Mouse (Mus musculus) myocyte (in vitro differentiated cells): ENCODE results near the gene Gas6. TPM values are rescaled to one million over a fixed set of nuclear protein-coding genes. Genes with fewer than 3 reads are reported as not detected.
A peak's percentile ranks its signal among the peaks of the same experiment; 100 is the strongest.

Experiments used
- H3K27me3 ChIP-seq: one replicate; pipeline ENCODE4 v1.6.1; 2011; ENCODE audit not compliant: control insufficient read depth, insufficient read depth, insufficient read length
- H3K36me3 ChIP-seq: one replicate; pipeline ENCODE4 v1.6.1; 2011; ENCODE audit not compliant: control insufficient read depth, insufficient read depth
- H3K4me2 ChIP-seq: one replicate; pipeline ENCODE4 v1.6.1; 2011; ENCODE audit warnings: low read depth, control low read depth
- H3K4me3 ChIP-seq: one replicate; pipeline ENCODE4 v1.5.1; 2011; ENCODE audit warnings: mild to moderate bottlenecking, control low read depth, moderate library complexity
- H3K79me2 ChIP-seq: one replicate; pipeline ENCODE4 v1.6.1; 2011; ENCODE audit not compliant: control insufficient read depth, insufficient read depth
- H3ac ChIP-seq: one replicate; pipeline ENCODE4 v1.6.1; 2011; ENCODE audit not compliant: control insufficient read depth, insufficient read length
- CEBPB ChIP-seq: IDR thresholded peaks from 2 replicates; pipeline ENCODE4 v1.6.1; 2011; ENCODE audit warnings: mild to moderate bottlenecking, moderate library complexity; ENCODE audit not compliant: poor library complexity, insufficient read depth, severe bottlenecking
- E2F4 ChIP-seq: IDR thresholded peaks from one replicate; pipeline ENCODE4 v1.6.1; 2011; ENCODE audit warnings: mild to moderate bottlenecking, control low read depth, moderate library complexity; ENCODE audit not compliant: insufficient read depth
- MAX ChIP-seq: IDR thresholded peaks from one replicate; pipeline ENCODE4 v1.6.1; 2011; ENCODE audit warnings: low read depth, mild to moderate bottlenecking, control low read depth
- MYOD1 ChIP-seq, 3 experiments: IDR thresholded peaks; one replicate each; pipeline ENCODE4 v1.6.1; 2011; ENCODE audit warnings: control low read depth in 2 of 3, low read depth in 2 of 3, mild to moderate bottlenecking in 2 of 3, moderate library complexity in 1 of 3; ENCODE audit not compliant: insufficient read length in 2 of 3, control insufficient read depth in 1 of 3
- MYOG ChIP-seq, 3 experiments: IDR thresholded peaks; one replicate each; pipeline ENCODE4 v1.6.1; 2011; ENCODE audit warnings: control low read depth in 2 of 3, low read depth in 2 of 3, mild to moderate bottlenecking in 2 of 3; ENCODE audit not compliant: insufficient read length in 2 of 3, control insufficient read depth in 1 of 3, insufficient read depth in 1 of 3
- POLR2A ChIP-seq: IDR thresholded peaks from one replicate; pipeline ENCODE4 v1.6.1; 2011; ENCODE audit warnings: low read depth, mild to moderate bottlenecking, control low read depth, moderate library complexity; ENCODE audit not compliant: insufficient read length
- POLR2AphosphoS2 ChIP-seq: IDR thresholded peaks from one replicate; pipeline ENCODE4 v1.6.1; 2011; ENCODE audit warnings: low read depth, control low read depth; ENCODE audit not compliant: insufficient read length
- REST ChIP-seq: IDR thresholded peaks from one replicate; pipeline ENCODE4 v1.6.1; 2011; ENCODE audit warnings: mild to moderate bottlenecking, control low read depth, moderate library complexity; ENCODE audit not compliant: insufficient read depth, insufficient read length
- SRF ChIP-seq: IDR thresholded peaks from one replicate; pipeline ENCODE4 v1.6.1; 2011; ENCODE audit warnings: low read depth; ENCODE audit not compliant: control insufficient read depth, insufficient read length
- TCF12 ChIP-seq: IDR thresholded peaks from one replicate; pipeline ENCODE4 v1.6.1; 2011; ENCODE audit warnings: mild to moderate bottlenecking, control low read depth; ENCODE audit not compliant: poor library complexity, insufficient read depth, severe bottlenecking
- TCF3 ChIP-seq: IDR thresholded peaks from one replicate; pipeline ENCODE4 v1.6.1; 2011; ENCODE audit warnings: low read depth, control low read depth; ENCODE audit not compliant: insufficient read length
- USF1 ChIP-seq: IDR thresholded peaks from one replicate; pipeline ENCODE4 v1.6.1; 2011; ENCODE audit warnings: low read depth, mild to moderate bottlenecking, control low read depth, moderate library complexity
- polyA plus RNA-seq: library from polyadenylated mRNA; unstranded; fragments of >200 nt; fragmentation: generic; extraction: Trizol; gene quantifications from one replicate; pipeline ENCODE4 v1.2.1, GENCODE M21; 2012; ENCODE audit warnings: missing spikeins

The Gas6 gene
- polyA plus RNA-seq, 1 experiment, result 0.50 TPM

DNA sequence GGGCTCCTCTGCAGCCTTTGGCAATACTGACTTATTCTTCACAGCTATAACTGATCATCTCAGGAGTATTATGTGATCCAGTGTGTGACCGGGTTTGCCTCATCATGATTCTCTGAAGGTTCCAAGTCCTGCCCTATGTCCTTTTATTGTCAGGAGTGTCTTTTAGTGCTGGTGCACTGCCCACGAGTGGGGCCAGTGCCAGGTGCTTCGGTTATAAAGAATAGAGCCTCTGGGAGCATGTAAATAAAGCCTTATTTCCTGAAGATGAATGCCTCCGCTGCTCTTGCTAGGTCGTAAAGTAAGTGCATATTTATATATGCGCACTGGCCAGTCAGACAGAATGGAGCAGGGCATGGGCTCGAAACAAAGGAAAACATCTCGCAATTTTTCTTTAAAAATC is 38.8 kb upstream of the Gas6 start:
- TF ChIP-seq POLR2A (no peak), TCF12 (no peak), POLR2AphosphoS2 (no peak), USF1 (no peak), E2F4 (no peak)
- H3K36me3 ChIP-seq, result no peaks in the 10 kb centered on the region
- no peak overlapping the region for H3ac ChIP-seq
- no peaks in the 10 kb centered on the region for H3K79me2 ChIP-seq
- H3K4me3 ChIP-seq, result no peak overlapping the region
- H3K4me2 ChIP-seq, result no peak overlapping the region
- H3K27me3 ChIP-seq, result no peaks in the 10 kb centered on the region

DNA sequence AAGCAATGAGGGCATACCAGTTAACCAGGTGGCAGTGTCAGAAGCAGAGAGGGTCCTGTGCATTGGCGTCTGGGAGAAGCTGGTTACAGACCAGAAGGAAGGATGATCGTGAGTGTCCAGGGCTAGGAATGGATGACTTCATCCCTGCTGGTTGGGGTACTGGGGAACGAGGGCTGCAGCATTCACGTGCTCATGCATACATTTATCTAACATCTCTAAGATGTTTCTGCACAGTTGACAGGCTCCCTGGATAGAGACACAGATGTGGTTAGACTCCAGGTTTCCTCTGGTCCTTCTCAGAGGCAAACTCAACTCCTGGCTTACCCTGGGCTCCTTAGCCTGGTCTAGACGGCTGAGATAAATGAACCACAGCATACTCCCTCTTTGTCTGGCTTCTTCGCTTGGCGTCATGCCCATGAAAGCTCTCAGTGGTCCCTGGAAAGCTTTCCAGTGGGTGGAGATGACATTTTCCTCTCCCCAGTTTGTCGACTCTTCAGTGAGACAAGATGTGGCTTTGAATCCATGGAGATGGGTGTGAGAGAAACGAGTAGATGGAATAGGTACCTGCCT is 37.4 kb upstream of the Gas6 start:
- TF ChIP-seq MYOG (IDR thresholded peaks at IDR 0.05; ENCODE audit: control insufficient read depth in 1 of 3, insufficient read depth in 1 of 3, insufficient read length in 2 of 3, low read depth in 2 of 3), result no peak
- no peak for TF ChIP-seq SRF
- TF ChIP-seq MAX, result no peak
- no peak for TF ChIP-seq USF1
- no peak for TF ChIP-seq MYOD1 (IDR thresholded peaks at IDR 0.05; ENCODE audit: control insufficient read depth in 1 of 3, insufficient read length in 2 of 3, low read depth in 2 of 3)
- TF ChIP-seq REST, result no peak
- TF ChIP-seq POLR2A, result no peak
- no peak for TF ChIP-seq TCF12
- TF ChIP-seq POLR2AphosphoS2, result no peak
- no peak for TF ChIP-seq CEBPB
- no peak for TF ChIP-seq TCF3
- TF ChIP-seq E2F4, result no peak
- H3K4me2 ChIP-seq, result no peak overlapping the region
- no peak overlapping the region for H3ac ChIP-seq
- H3K36me3 ChIP-seq, result no peaks in the 10 kb centered on the region
- no peak overlapping the region for H3K4me3 ChIP-seq
- no peaks in the 10 kb centered on the region for H3K27me3 ChIP-seq
- no peaks in the 10 kb centered on the region for H3K79me2 ChIP-seq

GRCm38 (mm10) chr8:13530941-13531340 is 36.7 kb upstream of the Gas6 start:
- no peak for TF ChIP-seq TCF3
- peak; percentile 55 for TF ChIP-seq USF1
- Histone ChIP-seq H3K36me3 (no peaks in the 10 kb centered on the region), H3K4me3 (no peak overlapping the region), H3K27me3 (no peaks in the 10 kb centered on the region), H3ac (no peak overlapping the region), H3K4me2 (no peak overlapping the region), H3K79me2 (no peaks in the 10 kb centered on the region)

DNA sequence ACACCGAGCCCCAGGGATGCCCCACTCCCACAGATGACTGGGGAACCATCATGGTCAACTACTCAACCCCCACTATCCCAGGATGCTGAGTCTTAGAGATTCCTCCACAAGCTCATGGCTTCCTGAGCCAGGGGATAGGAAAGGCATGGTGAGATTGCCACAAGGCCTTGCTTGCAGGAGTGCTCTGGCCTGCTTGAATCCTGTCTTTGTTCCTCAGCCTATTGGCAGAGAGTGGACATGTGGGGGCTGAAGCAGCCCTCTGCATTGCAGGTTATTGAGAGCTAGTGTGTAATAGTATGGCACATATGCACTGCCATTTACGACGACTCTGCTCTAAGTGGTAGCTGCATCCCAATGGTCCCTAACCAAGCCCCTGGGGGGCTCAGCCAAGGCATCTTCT is 36.1 kb upstream of the Gas6 start:
- no peak overlapping the region for H3K4me3 ChIP-seq
- no peaks in the 10 kb centered on the region for H3K27me3 ChIP-seq
- H3K79me2 ChIP-seq, result no peaks in the 10 kb centered on the region
- TF ChIP-seq USF1 (no peak), MAX (no peak), POLR2A (no peak), TCF12 (no peak), MYOG (IDR thresholded peaks at IDR 0.05; ENCODE audit: control insufficient read depth in 1 of 3, insufficient read depth in 1 of 3, insufficient read length in 2 of 3, low read depth in 2 of 3) (no peak), POLR2AphosphoS2 (no peak), E2F4 (no peak), CEBPB (no peak), TCF3 (no peak), SRF (no peak), REST (no peak), MYOD1 (IDR thresholded peaks at IDR 0.05; ENCODE audit: control insufficient read depth in 1 of 3, insufficient read length in 2 of 3, low read depth in 2 of 3) (no peak)
- H3ac ChIP-seq, result no peak overlapping the region
- H3K4me2 ChIP-seq, result no peak overlapping the region
- H3K36me3 ChIP-seq, result no peaks in the 10 kb centered on the region

DNA sequence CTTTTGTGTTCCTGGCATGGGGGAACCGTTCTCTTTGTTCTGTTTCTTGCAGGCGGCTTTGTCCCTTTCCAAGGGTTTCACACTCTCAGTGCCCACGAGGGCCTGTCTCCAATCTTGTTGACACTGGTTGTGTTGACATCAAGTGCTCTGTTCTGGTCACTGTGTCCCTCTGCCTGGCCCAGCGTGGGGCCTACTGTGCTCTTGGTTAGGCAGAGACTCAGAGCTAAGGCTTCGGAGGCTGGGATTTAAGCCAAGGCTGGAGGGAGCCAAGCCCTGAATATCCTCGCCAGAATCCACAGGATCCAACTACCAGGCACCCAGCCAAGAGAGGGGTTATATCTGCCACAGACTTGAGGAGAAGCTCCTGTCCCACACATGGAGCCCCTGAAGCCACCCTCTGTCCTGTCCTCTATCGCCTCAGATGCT is 35.6 kb upstream of the Gas6 start:
- Histone ChIP-seq H3K36me3 (no peaks in the 10 kb centered on the region), H3K4me2 (no peak overlapping the region), H3ac (no peak overlapping the region), H3K79me2 (no peaks in the 10 kb centered on the region), H3K4me3 (no peak overlapping the region), H3K27me3 (peaks cover under 1% of the 10 kb centered on the region)
- TF ChIP-seq TCF12, result no peak
- no peak for TF ChIP-seq CEBPB
- no peak for TF ChIP-seq POLR2A
- TF ChIP-seq MYOG (IDR thresholded peaks at IDR 0.05; ENCODE audit: control insufficient read depth in 1 of 3, insufficient read depth in 1 of 3, insufficient read length in 2 of 3, low read depth in 2 of 3), result no peak
- TF ChIP-seq USF1, result no peak
